Mouse (Mus musculus) kidney, adult 9 months (tissue): Measurements from ENCODE around the gene Tbkbp1.
"Not testable (repeated sequence)": the region's sequence is repeated elsewhere in the genome, so short reads cannot be mapped to it uniquely, and the experiment has no call there.

ENCODE experiments used
- DNase-seq: peaks from one replicate; pipeline ENCODE4 v3.0.0; 2022

Tbkbp1 gene

DNA sequence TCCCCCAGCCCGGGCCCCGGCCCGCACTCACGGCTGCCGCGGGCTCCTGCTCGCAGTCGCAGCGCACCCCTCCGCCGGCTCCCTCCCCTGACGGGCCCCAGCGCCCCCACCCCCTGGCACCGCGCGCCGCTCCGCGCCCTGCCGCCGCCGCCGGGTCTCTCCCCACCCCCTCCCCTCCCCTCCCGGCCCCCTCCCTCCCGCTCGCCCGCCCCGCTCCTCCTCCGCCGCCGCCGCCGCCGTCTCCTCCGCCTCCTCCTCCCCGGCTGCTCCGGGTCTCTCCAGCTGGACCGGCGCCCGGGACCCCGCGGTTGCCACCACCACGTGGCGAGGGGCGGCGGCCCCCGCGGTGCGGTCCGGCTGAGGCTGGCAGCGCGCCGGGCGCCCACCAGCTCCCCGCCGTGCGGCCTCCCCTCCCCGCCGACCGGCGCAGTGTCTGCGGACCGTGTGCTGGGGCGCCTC, at the start of gene Tbkbp1:
Tbkbp1 (minus strand) TSS at position 153 of the 459 bp plus-strand sequence.
- DNase-seq, result no peak

DNA sequence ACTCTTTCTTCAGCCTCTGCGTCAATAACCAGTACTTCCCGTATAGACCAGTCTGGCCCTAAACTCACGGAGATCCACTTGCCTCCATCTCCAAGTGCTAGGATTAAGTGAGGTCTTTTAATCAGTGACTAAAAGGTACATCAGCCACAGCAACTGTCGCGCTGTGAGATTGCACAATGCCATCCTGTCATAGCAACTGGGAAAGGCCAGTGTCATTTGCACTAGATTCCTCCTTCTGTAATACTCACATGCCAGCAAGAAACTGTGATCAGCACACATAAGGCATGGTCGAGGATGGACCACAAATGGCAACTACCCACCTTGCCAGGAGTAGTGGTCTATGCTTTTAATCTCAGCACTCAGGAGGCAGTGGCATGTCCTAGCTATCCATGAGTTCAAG, 48.2 kb upstream of the Tbkbp1 start:
- DNase-seq, result no peak

DNA sequence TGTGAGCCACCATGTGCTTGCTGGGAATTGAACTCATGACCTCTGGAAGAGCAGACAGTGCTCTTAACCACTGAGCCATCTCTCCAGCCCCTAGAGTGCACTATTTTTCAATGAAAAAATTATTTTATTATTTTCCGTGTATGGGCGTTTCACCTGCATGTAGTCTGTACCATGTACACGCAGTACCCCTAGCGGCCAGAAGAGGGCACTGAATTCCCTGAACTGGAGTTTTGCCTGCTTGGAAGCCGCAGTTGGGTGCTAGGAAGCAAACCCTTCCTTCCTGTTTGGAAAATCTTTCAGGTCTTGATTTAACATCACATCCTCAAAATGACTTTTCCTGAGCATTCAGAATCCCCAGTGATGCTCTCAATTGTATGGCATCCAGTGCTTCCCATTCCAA, 47.3 kb upstream of the Tbkbp1 start:
- DNase-seq, result peak; percentile 66

DNA sequence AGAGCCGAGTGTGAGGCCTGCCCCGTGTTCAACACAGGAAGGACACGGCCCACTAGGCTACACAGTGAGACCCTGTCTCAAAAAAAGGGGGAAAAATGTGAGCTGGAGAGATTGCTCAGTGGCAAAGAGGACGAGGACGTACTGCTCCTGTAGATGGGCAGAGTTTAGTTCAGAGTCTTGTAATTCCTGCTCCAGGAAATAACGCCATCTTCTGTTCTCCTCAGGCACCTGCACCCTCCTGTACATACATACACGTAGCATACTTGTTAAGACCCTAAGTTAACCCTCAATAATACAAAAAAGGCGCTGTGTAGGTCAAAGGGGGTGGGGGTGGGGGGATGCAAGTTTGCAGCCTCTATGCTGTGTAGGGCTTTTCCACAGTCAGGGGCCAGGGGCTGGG, 45.7 kb upstream of the Tbkbp1 start:
- DNase-seq, result no peak

DNA sequence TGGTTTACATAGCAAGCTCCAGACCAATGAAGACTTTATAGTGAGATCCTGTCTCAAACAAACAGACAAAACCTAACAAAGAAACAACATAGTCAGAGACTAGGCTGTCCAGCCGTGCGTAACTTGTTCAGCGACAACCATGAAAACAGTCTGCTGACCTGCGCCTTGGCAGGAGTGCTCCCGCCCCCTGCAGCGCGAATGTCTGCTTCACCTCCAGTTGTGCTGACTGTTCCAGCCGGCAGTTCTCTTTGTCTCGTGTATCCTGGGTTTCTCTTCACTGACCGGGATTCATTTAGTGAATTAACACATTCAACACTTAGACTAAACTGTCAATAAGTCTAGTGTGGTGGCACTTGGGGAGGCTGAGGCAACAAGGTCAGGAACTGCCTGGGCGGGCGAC, 45.2 kb upstream of the Tbkbp1 start:
- DNase-seq, result peak; percentile 47

DNA sequence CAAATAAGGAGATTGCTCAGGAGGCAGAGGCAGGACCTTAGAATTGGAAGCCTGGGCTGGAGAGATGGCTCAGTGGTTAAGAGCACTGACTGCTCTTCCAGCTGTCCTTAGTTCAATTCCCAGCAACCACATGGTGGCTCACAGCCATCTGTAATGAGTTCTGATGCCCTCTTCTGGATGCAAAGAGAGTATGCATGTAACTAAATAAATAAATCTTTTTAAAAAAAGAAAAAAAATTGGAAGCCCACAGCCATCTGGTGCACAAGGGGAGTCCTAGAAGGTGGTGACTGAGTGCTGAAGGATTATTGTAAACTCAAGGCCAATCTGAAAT, 41.3 kb upstream of the Tbkbp1 start:
- DNase-seq, result no peak

DNA sequence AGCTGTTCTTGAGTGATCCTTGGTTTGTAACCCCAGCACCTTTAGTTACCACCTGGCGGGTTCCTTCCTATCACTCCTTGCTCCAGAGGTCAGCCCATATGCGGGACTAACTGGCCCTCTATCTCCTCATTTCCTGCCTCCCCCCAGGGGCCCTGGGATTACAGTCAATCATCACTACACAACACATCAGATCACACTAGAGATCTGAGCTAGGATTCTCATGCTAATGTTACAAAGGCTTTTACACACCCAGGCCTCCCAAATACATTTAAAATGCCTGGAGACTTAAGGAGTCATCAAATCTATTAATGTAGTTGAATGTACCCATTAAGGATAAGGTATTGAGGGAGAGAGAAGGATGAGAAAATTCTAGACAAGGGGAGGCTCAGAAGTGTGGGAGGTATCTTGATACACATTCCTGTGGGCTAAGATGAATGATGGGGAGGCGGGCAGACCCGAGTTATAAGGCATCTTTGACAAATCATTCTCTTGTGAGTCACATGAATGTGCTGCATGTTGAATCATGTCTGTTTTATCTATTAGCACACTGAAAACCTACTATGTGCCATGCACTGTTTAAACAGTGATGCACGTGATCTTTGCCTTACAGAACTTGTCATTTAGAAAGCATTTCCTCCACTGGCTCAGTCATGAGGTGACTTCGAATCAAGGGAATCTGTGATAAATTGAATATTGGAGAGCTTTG, 40.8 kb upstream of the Tbkbp1 start:
- DNase-seq, result no peak

DNA sequence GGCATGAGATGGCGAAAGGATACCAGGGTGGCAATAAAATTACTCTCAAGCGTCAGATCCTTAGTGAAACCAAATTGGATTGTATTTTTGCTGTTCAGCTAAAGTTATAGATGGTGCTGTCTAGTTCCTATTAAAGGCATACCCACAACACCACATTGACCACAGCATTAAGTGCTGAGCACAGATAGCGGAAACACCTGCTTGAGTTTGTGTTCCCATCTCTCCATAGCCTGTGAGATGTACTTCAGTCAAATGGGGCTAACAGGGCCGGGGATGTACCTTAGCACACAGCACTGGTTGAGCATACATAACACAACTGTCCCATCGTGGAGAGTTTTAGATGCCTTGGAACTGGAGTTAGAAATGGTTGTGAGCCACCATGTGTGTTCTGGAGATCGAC, 39.7 kb upstream of the Tbkbp1 start:
- no peak for DNase-seq

DNA sequence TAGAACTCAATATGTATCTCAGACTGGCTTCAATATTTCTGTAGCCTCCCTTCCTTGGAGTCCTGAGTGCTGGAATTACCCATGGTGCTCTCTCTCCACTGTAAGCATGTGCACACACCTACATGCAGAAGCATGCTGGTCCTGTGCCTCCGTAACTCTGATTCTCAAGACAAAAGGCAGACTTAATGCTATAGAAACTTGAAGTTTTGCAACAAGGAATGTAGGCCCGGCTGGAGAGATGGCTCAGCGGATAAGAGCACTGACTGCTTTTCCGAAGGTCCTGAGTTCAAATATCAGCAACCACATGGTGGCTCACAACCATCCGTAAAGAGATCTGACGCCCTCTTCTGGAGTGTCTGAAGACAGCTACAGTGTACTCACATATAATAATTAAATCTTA, 38.4 kb upstream of the Tbkbp1 start:
- DNase-seq, result not testable (repeated sequence)

DNA sequence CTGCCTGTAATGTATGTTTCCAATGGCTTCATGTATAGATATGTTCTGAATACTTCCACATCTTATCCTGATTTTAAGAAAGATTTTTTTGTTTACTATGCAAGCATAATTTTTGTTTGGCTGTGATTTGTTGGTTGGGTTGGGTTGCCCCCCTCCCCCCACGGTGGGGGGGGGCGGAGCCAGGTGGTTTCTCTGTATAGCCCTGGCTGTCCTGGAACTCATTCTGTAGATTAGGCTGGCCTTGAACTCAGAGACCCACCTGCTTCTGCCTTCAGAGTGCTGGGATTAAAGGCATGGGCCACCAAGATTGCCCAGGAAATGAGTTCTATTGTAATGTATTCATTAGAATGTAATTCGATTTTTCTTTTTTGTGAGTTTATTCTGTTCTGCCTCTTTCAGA, 37.9 kb upstream of the Tbkbp1 start:
- no peak for DNase-seq

DNA sequence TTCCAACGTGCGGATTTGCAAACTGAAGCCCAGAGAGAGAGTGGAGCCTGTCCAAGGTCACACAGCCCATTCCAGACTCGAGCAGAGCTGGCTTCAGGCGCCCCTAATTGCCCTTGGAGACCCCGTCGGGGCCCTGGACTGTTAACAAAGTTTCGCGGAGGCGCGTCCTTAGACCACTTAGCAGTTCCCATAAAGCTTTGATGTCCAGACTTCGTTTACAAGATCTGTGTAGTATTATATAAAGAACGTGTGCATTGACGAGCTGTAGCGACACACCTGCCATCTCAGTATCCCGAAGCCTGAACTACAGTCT, 37.3 kb upstream of the Tbkbp1 start:
- no peak for DNase-seq

DNA sequence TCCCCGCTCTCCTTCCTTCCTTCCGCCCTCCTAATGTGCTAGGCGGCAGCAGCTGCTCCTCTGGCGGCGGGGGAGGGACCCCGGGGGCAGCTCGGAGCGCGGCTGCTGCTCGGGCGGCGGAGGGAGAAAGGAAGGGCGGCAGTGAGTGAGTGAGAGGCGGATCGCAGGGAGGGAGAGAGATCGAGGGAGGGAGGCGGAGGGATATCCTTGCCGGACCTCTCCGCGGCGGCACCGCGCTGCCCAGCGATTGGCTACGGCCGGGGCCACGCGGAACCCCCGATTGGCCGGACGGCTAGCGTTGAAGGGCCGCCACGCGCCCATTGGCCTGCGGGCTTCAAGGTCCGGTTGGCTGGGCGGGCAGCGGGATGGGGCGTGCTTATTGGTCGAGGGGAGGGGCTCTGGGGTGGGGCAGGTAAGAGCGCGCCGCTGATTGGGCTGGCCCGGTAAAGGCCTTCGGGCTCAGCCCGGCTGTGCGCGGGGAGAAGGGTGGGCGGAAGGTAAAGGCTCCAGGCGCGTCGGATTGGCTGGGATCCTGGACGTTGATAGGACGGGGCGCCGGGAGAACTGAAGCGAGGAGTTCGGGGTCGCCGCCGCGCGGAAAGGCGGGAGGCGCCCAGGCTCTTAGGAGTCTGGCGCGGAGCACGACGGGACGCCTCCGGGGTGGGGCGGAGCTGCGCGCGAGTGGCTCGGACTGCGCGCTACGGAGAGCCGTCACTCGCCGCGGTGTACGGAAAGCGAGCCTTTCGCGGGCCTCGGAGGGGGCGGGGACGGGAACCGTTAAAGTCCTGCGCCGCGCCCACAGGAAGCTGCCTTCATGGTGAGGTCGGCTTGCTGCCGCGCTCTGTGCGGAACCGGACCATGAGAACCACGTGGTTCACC, 36.7 kb upstream of the Tbkbp1 start, which contains the start of gene Kpnb1:
Kpnb1 (minus strand) TSS at position 118 of the 879 bp plus-strand sequence.
- peak; percentile 99 for DNase-seq

DNA sequence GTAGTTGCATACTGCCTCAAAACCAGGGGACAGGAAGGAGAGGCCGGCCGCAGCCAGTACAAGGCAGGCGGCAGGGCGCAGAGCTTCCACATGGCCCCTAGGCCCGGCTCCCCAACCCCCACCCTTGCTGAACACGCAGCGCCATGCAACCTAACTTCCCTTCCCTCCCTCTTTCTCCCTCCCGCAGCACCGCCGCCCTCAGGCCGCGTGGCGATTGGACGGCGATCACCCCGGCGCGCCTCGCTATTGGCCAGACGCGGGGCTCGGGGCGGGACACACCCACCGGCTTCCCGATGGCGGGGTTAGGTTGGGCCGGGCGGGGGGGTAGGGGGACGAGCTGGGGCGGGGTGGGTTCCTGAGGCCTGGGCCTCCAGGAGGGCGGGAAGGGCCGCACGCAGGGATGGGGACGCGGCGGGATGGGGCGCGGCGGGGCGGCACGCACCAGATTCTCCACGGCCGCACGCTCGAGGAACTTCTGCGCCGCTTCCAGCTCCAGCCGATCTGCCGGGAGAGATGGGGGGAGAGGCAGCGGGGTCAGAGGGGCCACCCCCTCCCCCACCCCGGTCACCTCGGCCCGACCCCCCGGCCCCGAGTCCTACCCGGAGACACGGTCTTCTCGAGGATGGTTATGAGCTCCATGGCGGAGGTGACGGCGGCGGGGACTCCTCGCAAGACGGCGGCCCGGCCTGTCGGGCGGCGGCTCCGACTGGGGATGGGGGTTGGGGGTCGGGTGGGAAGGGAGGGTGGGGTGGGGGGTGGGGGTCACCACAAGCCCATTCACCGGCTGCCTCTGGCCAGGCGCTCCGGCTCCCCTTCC, 35.9 kb upstream of the Tbkbp1 start:
- peak; percentile 97 for DNase-seq

DNA sequence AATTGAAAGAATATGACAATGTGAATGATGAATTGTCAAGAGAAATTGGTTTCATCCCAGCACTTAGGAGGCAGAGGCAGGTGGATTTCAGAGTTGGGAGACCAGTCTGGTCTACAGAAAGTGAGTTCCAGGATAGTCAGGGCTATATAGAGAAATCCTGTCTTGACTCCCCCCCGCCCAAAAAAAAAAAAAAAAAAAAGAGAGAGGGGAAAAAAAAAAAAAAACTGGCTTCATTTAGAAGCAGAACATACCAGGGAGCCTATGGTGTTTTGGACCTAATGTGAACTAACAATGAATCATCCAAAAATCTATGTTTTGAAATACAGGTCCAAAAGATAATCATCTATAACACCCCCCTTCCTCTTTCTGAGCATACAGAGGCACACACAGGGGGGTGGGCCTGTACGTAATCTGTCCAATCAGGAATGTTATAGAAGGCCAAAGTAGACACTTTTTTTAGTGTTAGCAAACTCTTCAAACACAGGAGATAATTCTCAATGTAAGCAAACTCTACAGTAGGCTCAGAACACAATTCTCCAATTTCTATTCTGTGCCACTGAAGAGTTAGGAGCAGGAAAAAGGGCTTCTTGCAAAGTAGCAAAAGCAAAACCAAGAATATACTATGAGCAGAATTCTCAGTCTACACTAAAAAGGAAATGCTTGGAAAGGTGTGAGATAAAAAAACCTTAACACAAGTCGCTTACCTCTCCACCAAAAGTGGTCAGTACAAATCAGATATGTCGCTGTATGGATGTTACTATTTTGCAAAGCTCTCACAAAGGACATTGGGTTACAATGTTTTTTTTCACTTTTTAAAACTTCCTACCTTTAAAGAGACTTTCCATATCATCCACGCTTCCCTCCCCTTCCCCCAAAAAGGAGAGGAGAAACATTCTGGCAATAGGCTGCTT, 34.7 kb upstream of the Tbkbp1 start:
- no peak for DNase-seq

DNA sequence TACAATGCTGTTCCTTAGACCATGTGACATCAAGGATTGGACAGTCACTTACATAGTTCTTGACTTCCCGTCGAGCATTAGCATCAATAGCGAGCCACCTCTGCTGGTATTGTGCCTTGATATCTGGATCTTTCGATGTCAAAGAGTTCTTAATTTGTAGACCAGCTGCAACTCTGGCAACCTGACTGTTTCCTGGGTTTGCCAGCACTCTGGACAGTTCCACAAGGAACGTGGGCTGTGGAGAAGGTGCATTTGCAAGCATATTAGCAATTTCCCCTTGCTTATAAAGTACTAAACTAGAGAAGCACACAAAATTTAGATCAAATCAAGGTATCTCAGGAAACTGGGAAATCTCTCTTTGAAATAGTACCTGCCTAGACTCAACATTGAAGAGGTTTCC, 33.6 kb upstream of the Tbkbp1 start:
- DNase-seq, result no peak

DNA sequence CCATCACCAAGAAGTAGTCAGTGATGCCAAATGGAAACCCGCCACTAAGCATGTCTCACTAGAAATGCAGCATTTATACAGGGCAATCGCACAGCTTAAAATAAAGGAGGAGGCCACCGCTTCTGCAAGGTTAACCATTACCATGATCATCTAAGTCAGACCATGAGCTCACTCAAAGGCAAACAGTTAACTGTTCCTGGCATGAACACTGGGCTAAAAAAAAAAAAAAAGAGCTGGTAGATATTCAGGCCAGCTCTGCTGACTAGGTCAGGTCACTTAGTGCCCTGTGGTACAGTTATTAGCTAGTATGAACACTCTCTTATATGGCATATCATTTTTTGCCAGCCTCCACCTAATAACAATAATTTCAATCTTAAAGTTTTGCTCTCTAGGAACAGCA, 31.2 kb upstream of the Tbkbp1 start:
- DNase-seq, result peak; percentile 70

DNA sequence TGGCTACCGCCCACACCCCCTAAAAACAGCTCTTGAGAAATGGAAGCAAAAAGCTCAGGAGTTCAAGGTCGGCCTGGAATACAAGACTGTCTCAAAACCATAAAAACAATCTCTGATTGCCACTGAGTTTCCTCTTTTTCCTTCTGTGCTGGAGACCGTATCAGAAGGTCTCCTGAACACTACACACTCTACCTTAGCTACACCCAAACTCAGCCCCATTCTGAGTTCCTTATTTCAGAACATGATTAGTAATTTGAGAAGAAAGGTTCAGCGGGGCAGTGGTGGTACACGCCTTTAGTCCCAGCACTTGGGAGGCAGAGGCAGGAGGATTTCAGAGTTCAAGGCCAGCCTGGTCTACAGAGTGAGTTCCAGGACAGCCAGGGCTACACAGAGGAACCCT, 29.8 kb upstream of the Tbkbp1 start:
- DNase-seq, result no peak

DNA sequence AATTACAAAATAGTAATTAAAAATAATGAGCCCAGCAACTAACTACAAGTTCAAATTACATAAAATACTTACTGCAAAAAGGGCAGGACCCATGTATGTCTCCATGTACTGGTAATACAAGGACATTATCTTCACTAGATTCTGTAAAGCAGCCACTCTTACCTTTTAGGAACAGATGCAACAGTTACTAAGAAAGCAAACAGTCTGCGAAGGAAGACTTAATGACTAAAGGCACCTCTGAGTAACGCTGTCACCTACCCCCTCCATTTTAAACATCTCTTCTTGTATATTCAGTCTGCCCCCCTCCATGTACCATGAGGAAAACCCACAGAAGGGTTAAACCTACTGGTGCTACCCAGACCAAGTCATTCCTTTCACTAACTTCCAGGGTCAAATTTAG, 26.9 kb upstream of the Tbkbp1 start:
- no peak for DNase-seq

DNA sequence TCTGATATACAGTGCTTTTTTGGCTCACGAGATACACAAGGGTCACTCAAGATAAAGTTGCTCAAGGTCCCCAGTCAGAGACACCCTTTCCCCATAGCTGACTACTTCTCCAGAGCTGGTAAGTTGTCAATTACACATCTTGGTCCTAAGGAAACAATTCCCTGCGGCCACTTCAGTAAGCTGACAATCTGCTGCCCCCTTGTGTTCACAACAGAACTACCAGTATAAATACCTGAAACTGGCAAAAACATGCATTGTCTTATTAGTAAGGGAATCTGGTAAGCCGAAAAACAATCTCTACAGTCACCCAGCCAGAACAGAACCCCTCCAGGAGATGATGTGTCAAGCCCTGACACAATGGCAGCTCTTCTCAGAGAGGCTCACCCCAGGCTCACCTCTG, 25.6 kb upstream of the Tbkbp1 start:
- DNase-seq, result peak; percentile 64

DNA sequence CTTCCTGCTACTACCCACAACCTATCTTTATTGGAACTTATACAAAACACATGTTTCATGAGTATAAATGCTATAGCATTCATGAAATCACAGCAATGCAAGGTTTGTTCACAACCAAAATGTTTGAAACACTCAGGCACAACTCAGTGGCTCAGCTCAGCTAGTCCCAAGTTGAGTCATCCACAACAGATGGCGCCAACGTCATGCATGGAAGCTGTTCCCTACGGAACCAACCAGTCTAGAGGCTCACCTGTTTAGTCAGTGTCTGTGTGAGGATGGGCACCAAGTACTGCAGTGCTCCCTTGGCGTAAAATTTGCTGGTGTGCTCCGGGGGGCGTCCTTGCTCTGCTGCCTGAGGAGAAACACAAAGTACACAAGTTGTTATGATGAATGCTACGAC, 24.2 kb upstream of the Tbkbp1 start:
- DNase-seq, result no peak

DNA sequence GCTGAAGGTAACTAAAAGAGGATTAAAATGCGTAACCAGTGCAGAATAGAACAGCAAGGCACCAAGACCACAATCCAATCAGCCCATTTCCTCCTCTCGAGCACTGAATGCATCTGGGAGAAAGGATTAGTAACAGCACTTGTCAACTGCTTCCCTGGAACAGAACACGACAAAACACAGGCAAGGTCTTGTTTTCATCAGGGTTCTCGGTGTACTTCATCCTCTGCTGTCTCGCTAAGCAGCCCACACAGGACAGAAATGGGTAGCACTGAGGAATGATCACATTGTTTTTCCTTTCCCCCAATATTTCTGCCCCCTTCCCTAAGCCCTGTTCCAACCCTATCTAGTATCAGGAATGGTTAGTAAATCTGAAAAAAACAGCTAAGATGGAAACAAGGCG, 9.0 kb upstream of the Tbkbp1 start:
- DNase-seq, result no peak

DNA sequence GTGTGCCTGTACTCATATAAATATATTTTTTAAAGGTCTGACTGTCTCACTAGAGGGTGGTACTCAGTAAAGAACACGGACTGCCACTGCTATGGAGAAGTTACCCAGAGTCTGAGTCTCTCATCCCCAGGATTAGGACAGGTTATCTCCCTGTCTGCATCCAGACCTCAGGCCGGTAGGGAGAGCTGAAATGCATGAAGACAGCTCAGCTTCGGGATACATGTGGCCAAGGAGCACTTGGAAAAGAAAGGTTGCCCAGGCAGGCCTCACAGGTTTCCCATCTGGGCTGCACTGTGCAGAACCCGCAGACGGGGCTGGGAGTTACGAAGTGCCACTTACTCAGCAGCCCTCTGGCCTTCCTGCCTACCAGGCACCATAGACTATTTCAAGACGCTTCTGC, 5.7 kb upstream of the Tbkbp1 start:
- DNase-seq, result no peak
